Mouse (Mus musculus): ENCODE data around the gene Eif4e1b. TPM values are rescaled to one million over a fixed set of nuclear protein-coding genes. Genes with fewer than 3 reads are reported as not detected.
"Not testable (repeated sequence)": the region's sequence is repeated elsewhere in the genome, so short reads cannot be mapped to it uniquely, and the experiment has no call there.

Eif4e1b gene
- total RNA-seq, 2 experiments from 2014 or later: not detected

DNA sequence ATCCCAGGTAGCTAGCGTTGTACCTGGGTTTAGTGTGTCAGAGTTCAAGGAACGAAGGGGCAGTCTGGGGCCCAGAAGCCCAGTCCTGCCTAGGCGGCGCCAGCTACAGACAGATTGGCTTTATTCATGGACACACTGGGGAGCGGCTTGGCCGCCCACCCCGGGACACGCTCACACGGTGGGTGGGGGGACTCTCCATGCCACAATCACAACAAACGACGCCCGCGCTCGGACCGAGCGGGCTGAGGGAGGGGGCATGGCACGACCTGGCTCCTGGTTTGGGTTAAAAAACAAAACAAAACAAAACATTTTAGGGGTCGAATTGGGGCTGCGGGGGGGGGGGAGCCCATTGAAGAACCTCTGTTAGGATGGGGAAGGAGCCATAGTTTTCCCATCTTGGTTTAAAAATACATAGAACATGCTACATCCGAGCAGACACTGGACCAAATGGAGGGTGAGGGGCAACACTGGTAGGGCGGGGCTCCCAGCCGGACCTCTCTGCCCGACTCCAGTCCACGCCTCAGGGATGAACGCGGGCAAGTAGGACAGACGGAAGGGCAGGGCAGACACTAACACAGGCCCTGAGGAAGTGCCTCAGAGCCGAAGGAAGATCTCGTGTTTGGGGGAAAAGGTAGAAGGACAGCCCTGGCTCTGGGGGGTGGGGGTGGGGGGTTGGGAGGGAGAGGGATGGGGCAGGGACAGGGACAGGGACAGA lies 24.9 kb upstream of the Eif4e1b start:
- no peak for DNase-seq
- intact Hi-C loops (cut with DNase I): no loop called here

DNA sequence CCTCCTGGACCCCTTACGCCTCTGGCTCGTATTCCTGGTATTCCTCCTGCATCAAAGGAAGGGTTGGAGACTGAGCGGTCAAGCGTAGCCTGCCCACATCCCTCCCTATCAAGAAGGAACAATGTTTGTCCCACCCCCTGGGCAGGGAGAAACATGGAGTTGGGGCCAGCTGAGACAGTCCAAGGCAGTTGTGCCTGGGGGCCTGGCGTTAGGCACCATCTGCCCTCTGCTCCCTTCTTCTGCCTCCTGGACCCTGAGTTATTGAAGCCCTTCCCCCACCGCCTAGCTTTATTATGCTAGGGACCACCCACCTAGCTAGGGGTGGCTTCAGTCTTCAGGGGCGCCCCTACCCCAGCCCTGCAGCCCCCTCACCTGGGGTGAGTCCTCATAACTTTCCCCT lies 24.3 kb upstream of the Eif4e1b start:
- no peak for DNase-seq
- intact Hi-C loops (cut with DNase I): no loop called here

DNA sequence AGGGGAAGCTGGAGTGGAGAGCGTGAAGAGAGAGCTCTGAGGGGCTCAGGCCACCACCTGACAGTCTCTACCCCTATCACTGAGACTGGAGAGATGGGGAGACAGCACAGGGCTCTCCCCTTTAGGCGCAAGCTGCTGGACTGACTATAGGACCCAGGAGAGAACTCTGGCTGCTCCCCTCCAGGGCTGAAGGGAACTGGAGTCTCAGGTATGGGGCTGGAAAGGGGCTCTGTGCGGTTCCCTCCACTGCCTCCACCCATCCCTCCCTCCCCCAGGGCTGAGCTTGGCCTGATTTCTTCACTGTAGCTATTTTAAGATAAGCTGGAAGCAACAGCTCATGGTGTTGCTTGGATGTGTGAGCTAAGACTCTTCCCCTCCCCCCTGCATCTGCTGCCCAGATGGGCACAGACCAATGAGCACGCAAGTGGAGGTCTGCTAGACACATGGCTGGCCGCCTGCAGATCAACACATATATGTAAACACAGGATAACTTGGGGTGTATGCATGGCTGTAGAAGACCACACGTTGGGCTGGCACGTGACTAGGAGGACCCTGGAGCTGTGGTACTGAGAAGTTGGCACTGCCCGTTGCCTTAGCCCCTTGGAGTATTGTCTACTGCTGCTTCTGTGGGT lies 23.5 kb upstream of the Eif4e1b start:
- intact Hi-C loops (cut with DNase I): loop anchor here (10.0 kb wide), 1 partner anchor 45 kb away; no protein-coding TSS in a partner anchor
- no peak for DNase-seq

GRCm38 (mm10) chr13:54760906-54761305 lies 22.9 kb upstream of the Eif4e1b start:
- intact Hi-C loops (cut with DNase I): loop anchor here (10.0 kb wide), 1 partner anchor 46 kb away; no protein-coding TSS in a partner anchor
- DNase-seq: no peak

GRCm38 (mm10) chr13:54765281-54766191 lies 18.3 kb upstream of the Eif4e1b start:
- no peak for DNase-seq
- intact Hi-C loops (cut with DNase I): loop anchor here (10.0 kb wide), 1 partner anchor 51 kb away; no protein-coding TSS in a partner anchor

GRCm38 (mm10) chr13:54766192-54766768 lies 17.5 kb upstream of the Eif4e1b start, which contains the start of gene Sncb:
TSS of gene Sncb (minus strand) at chr13:54766595.
- peak; percentile 41 to 49 for DNase-seq
- intact Hi-C loops (cut with DNase I): loop anchor here (10.0 kb wide), 1 partner anchor 51 kb away; no protein-coding TSS in a partner anchor

- no peak for DNase-seq
- intact Hi-C loops (cut with DNase I): loop anchor here (10.0 kb wide), 1 partner anchor 52 kb away; no protein-coding TSS in a partner anchor
Observed at GRCm38 (mm10) chr13:54767012-54767411, 16.8 kb upstream of the Eif4e1b start.

- intact Hi-C loops (cut with DNase I): no loop called here
- DNase-seq: peak; percentile 45 to 50
Observed at GRCm38 (mm10) chr13:54780592-54780991, 3.2 kb upstream of the Eif4e1b start.

- no peak for DNase-seq
- intact Hi-C loops (cut with DNase I): no loop called here
Observed at GRCm38 (mm10) chr13:54781086-54781485, 2.7 kb upstream of the Eif4e1b start.

- no peak for DNase-seq
- intact Hi-C loops (cut with DNase I): no loop called here
Observed at GRCm38 (mm10) chr13:54783235-54783634, 563 bp upstream of the Eif4e1b start.

DNA sequence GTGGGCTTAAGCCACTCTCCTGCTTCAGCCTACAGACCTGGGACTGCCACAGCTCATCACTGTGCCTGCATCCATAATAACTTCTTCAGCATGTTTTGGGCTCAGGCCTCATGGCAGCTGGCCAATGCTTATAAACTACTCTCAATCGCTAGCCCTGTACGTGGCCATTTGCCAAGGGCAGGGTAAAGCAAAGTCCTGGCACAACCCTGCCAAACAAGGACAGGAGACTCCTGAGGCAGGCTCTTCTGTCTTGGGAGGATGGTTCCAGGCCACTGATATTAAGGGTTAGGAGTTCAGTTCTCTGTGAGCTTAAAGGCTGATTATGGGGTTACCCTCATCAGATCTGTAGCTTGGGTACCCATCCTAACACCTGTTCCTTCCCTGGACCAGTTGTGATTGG lies 3.8 kb downstream of the Eif4e1b start:
- DNase-seq; intact Hi-C loops (cut with DNase I): not testable (repeated sequence)

- peak; percentile 92 to 94 for DNase-seq
- intact Hi-C loops (cut with DNase I): no loop called here
Observed at GRCm38 (mm10) chr13:54788740-54789560, 5.2 kb downstream of the Eif4e1b start, which contains the start of gene Tspan17. TSS of gene Tspan17 (plus strand) at chr13:54789377.

- peak; percentile 35 to 56 for DNase-seq
- intact Hi-C loops (cut with DNase I): no loop called here
Observed at GRCm38 (mm10) chr13:54789561-54790397, 6.0 kb downstream of the Eif4e1b start.

GRCm38 (mm10) chr13:54792259-54793230 lies 8.7 kb downstream of the Eif4e1b start:
- DNase-seq: no peak
- intact Hi-C loops (cut with DNase I): no loop called here

DNA sequence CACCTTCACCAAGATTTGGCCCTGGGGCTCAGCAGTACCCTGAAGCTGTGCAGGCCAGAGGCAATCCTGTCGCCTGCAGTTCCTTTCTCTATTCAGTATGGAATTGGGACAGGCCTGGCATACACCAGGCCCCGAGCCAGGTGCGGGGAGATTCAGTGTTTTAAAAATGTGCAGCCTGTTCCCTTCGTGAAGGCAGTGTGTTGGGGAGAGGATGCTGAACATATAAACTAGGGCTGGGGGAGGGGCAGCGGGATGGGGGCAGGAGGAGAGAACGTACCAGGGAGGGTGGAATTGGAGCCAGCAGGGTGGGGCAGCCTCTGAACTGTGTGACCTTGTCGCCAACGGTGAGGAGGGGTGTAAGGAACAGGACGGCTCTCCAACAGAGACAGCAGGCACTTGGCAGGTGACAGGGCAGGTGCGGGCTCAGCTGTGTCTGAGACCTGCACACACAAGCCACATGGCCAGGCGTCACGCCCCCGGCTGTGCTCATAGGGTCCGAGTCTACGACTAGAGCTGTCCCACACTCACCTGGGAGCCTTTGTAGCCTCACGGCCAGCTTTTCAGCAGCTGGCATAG lies 10.3 kb downstream of the Eif4e1b start:
- no peak for DNase-seq
- intact Hi-C loops (cut with DNase I): no loop called here

DNA sequence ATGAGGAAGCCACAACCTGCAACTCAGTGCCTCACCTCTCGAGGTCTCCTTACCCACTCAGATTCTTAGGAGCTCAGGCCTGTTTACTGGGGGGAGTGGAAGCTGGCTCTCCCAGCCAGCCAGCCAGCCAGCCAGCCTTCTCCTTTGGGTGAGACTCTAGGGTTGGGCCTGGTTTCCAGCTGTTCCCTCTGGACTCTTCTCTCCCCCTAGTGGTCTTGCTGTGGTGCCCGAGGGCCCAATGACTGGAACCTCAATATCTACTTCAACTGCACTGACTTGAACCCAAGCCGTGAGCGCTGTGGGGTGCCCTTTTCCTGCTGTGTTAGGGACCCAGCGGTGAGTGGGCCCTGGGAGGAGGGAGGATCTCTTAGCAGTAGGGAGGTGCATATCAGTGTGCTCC lies 11.0 kb downstream of the Eif4e1b start:
- intact Hi-C loops (cut with DNase I): loop anchor here (5.0 kb wide), 1 partner anchor 262 kb away; no protein-coding TSS in a partner anchor

GRCm38 (mm10) chr13:54797356-54797755 lies 13.6 kb downstream of the Eif4e1b start:
- DNase-seq: peak; percentile 37 to 55
- intact Hi-C loops (cut with DNase I): loop anchor here (5.0 kb wide), 1 partner anchor 260 kb away; no protein-coding TSS in a partner anchor

More for the DNA sequence above, 11.0 kb downstream of the Eif4e1b start:
- no peak for DNase-seq

Data from heart, postnatal 10 days (tissue).